Mouse (Mus musculus) A20 (cell line): ENCODE results near the gene Cldn22.
A peak's percentile ranks its signal among the peaks of the same experiment; 100 is the strongest.

Source experiments
- DNase-seq: peaks from one replicate; pipeline ENCODE4 v3.0.0-alpha.2; 2011; ENCODE audit warnings: low read depth, low spot score

Gene Cldn22

DNA sequence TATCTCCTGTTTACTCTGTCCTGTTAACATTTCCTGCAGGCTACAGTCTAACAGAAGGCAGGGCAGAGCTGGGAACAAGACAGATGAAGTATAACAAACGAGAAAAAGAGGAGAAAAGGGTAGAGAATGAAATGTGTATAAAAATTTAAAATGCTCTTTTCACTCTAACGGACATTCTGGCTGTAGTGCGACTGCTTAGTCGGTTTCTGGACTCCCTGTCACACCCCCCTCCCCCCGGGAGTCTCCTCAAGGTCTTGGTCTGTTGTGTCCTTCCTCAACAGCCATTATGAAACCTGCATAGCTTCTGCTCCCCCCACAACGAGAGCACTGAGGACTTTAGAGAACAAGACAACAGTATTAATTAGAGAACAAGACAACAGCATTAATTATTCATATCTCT is 8.3 kb downstream of the Cldn22 start:
- DNase-seq = no peak

DNA sequence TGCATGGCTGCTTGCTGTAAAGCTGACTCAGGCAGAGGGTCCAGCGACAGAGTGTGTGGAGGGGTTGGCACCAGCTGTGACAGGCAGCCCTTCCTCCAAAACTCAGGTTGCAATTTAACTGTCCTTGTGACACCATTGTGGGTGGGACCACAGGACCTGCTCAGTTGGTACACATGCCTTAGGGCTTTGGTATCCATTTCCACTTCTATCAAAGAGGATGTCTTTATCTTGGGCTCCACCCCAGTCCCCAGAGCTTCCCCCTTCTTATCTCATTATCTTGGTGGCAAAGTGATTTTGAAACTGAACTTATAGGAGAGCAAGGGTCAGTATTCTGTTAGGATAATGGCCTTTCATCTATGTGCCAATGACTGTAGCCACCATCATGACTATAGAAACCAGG is 9.7 kb downstream of the Cldn22 start:
- no peak for DNase-seq

DNA sequence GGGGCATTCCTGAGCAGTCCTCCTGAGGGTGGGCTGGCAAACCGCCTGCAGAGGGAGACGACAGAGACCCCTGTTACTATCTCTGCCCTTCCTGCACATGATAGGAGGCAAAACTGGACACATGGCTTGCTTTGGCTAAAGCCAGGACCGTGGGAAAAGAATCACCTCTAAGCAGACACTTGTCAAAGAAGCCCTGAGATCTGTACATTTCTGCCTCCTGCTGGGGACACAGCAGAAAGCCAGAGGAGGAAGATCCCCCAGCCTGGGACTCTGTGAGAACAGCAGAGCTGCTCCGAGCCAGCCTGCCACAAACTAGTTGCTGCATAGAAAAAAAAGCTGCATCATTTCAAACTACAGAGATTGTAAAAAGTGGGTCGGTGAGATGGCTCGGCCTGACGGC is 18.8 kb downstream of the Cldn22 start:
- DNase-seq = no peak

DNA sequence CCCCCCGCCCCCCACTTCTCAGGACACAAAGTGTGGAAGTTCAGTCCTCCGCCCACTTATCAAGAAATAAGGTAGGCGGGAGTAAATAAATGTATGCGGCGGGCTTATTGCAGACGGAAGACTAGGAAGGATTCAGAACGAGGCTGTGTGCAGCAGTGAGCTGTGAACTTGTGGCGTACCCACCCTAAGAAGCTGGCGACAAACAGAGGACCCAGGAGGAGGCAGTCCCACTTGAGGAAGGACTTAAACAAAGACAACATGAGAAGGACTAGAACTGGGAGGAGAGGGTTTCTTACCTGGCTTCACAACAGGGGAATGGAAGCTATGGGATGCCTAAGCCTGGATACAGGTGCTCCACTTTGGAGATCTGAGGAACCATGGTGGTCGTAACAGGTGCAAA is 19.4 kb downstream of the Cldn22 start:
- DNase-seq = no peak

DNA sequence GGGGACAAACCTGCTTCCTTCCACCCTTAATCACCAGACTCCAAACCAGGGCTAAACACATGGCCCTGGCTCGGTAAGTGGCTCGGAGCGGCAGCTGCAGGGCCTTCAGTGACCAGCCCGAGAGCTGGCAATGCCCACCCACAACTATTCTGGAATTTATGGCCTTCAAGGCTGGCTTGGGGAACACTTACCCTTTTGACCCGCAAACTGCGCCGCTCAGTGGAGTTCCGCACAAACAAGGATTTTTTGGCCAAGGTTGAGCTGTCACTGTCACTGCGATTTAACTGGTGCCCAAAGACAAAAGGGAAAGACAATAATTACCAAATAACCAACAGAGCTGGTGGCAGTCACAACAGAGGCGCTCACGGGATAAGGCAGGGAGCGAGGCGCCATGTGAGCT is 21.7 kb downstream of the Cldn22 start:
- DNase-seq = no peak

DNA sequence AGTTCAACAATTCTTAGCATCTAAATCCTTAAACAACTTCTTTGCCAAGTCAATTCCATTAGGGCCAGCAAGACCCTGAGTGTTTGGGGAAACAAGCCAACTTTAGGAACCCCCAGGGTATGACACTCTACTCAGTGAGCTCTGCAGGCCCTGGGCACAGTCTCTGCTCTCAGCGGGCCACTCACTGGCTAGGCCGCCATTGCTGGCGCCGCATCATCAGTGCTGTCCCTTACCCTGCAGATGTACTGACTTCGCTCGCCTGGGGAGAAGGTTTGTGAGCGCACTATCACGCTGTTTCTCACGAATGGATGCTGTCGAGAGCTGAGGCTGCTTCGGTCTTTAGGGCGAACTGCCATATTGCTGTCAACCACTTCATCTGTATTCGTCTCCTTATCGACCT is 22.9 kb downstream of the Cldn22 start:
- no peak for DNase-seq

DNA sequence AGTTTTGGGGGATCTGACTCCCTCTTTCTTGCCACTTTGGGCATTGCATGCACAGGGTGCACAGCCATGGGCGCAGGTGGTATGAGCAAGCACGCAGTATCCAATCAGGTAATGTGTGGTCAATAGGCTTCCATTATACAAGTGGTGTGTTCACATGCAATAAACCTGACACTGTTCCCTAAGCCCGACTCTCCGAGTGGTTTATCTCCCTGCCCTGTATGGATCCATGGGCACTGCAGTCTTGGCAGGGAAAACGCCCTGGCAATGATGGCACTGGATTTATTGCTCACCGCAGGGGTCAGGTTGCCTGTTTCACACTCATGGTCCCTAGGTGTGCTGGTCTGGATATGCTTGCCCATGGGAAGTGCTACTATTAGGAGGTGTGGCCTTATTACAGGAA is 23.6 kb downstream of the Cldn22 start:
- no peak for DNase-seq

DNA sequence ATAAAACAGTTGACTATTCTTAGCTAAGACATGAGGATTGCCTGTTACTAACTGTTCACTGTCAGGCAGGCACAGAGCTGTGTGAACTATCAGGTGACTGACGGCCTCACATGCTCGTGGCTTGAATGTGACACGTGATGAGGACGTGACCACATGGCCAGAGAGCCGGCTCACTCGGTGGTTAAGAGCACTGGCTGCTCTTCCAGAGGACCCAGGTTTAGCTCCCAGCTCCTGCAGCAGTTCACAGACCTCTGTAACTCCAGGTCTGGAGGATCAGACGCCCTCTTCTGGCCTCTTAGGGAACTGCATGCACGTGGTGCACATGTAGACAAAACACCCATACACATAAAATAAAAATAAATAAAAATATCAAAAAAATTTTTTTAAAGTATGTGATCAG is 25.6 kb downstream of the Cldn22 start:
- peak; percentile 21 for DNase-seq

DNA sequence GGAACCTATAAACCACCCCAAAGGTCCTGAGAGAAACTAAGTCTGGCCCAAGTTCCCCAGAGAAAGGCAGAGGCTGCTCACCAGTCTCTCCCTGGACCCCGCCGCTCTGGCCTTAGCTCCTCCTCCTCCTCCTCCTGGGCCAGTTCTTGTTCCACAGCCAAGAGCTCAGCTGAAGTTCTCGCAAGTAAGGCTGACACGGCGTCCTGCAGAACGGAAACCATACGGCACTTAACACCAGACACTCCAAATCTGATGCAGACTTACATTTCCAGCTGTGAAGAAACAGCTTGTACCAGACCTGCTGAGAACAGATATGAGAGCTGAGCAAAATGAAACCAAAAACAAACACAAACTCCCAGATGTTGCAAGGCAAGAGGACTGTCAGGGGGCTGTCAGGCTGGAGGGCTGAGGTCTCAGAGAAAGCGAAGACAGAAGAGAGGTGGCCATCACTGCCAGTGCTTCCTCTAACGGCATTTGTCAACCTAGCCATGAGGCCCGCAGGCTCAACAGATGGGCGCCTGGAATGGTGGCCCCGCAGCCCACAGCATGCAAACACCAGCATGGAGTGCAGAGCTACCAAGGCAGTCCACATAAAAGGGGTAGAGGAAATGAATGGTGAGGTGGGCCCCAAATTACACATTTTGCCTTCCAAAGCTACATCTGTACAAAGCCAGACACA is 27.7 kb downstream of the Cldn22 start:
- no peak for DNase-seq

DNA sequence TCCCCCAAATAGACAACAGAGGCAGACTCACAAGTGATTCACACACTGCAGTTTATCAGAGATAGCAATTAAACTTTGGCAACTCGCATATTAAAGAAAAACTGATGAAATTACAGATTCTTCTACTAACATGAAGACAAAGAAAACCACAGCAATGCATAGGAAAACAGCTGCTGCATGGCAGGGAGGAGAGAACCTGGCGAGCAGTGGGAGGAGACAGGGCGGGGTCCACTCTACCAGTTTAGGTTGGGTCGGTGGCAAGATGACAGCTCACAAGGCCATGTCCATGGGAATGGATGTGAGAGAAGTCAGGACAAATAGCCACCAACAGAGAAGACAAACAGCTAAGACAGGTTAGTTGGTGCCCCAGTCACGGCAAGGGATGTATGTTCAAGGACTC is 28.5 kb downstream of the Cldn22 start:
- no peak for DNase-seq

DNA sequence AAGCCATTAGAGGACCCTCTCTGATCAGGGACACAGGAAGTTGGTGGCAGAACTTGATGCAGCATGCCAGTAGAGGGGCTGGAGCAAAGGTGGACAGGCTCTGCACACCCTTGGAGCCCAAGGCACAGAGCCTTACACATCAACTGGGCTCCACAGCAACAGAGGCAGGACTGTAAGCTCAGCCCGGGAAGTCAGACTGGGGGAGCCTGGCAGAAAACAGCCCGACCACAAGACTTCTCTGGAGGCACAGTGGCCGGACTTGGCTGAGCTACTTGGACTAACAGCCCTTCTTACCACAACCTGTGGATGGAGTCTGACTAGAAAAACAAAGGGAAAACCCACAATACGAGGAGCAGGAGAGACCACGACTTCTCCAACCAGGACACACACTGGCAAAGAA is 29.1 kb downstream of the Cldn22 start:
- DNase-seq = no peak

DNA sequence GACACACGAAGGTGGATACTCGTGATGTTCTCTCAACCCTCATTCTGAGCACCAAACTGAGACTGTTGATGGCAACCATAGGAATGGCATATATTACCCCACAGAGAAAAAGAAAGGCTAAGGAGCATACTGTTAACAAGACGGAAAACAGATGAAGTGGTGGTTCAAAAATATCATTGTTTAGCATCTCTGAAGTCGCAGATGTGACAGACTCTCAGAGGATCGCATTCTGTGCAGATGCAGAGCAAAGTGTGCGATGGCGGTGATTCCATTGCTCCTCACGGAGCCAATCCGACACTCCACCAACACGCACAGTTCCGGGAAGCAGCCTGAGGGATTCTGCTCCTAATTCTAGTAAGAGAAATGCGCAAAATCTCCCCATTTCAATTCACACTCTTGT is 35.0 kb downstream of the Cldn22 start:
- no peak for DNase-seq

DNA sequence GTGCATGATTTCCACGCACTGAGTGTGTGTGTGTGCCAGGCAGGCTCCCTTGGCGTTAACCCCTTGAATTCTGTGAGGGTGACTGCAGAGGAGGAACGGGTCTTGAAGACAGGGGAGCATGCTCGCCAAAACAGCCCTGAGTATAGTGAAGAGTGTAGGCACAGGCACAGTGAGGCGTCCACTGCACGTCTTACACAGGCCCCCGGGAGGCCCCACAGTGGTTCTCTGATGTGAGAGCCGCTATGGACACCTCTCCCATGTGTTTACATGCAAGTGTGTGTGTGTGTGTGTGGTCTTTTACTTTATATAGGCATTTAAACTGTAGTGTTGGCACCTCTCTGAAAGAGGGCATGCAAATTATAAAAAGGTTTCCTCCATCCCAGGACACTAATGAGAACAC is 42.3 kb downstream of the Cldn22 start:
- no peak for DNase-seq

DNA sequence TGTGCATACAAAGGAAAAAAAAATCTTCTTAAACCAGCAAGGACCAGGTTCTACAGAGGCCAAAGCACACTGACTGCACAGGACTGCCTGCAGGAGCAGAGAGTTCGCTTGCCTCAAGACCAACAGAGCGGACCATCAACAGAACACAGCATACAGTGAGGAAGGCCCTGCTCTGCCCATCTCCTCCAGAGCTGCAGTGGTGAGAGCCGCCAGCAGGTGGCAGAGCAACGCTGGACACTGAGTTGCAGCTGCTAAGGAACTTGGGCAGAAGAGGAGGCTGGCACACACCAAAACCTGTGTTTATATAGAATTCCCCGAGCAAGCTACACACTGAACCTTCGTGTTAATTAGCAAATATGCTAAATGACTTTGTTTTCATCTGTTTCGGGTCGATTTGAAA is 42.8 kb downstream of the Cldn22 start:
- DNase-seq = peak; percentile 66

DNA sequence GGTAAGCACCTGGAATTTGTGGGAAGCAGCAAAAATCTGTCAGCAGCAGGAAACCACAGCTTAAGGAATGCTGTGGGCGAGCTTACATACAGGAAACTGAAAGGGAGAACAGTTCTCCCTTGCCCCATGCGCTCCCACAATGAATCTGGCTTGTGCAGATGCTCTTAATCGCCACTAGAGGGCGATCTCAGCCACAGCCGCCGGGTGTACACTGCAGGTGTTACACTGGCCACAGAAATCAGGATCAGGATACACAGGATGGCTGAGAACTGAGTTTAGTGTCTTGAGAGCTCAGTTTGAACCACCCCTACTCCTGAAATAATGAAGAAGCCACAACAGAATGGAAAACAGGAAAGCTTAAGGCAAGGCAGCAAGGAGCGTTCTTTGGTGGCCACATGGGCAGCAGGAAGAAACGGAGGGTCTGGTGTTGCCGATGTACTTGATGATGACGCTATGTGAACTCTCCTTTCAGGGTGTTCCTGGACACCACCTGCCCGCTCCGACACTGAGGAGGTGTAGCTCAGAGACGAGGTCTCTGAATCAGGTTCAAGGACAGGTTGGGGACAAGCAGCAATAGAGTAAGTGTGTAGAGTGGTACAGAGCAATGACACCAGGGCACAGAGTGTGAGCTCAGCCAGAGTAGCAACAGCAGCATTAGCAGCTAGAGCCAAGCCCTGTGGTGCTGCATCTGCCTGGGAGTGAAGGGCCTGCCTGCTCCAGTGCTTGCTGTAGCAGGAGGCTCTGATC is 48.3 kb downstream of the Cldn22 start:
- DNase-seq = peak; percentile 59

DNA sequence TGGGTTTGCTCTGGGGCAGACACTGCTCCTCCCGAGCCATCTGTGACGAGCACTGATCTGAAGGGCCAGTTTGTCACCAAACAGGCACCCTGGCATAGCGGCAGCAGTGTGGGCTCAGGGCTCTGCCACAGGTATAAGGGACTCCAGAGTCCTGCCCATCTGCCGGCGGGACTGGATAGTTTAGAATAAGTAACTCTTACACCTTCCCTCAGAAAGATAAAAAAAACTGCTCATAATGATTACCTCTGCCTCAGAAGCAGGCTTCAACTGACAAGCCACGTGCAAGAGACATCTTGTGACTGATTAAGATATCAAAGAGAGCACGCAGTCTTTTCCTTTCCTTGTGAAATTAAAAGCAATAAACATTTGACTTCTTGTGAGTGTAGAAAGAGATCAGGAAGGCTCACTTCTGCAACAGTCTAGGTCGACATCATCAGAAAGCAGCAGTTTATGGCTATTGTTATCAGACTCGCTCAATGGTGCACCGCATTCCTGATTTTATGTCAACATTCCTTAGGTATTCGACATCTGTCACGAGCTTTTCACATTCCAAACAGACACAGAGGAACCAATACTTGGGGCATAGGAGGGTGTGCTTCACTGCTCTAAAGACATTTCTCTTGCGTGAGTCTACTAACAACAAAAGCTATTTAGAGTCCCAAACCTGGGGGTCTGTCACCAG is 50.4 kb downstream of the Cldn22 start:
- no peak for DNase-seq
